Mouse (Mus musculus): ENCODE data around the gene Pip5kl1.
A peak's percentile ranks its signal among the peaks of the same experiment; 100 is the strongest.

The Pip5kl1 gene

DNA sequence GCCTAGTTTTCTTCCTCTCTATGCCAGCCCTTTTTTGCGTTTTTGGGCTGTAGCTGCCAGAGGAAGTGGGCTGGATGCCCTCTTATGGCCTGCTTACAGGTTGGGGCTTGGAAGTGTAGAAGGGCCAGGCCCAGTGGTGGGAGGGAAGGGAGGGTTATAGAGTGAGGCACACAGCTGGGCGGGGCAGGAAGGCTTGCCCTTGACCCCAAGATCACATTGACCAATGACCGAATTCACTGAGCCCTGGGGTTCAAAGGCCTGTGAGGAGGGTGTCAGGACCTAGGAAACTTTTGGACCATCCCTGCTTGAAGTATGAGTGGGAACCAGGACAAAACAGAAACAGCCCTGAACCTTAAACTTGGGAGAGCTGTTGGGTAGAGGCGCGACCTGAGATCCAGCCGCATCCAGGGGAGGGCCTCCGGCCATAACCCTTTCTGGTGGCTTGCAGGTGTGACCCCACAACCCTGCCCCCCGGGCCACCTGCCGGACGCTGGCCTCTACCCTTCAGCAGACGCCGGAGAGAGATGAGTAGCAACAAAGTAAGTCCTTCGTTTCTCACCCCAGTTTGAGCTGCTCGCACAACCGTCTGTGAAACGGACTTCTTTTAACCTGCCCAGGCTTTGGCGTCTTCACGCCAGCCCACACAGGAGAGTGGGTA lies 34.3 kb downstream of the Pip5kl1 start:
- no peak for DNase-seq (ENCODE audit: low spot score in 2 of 2)

DNA sequence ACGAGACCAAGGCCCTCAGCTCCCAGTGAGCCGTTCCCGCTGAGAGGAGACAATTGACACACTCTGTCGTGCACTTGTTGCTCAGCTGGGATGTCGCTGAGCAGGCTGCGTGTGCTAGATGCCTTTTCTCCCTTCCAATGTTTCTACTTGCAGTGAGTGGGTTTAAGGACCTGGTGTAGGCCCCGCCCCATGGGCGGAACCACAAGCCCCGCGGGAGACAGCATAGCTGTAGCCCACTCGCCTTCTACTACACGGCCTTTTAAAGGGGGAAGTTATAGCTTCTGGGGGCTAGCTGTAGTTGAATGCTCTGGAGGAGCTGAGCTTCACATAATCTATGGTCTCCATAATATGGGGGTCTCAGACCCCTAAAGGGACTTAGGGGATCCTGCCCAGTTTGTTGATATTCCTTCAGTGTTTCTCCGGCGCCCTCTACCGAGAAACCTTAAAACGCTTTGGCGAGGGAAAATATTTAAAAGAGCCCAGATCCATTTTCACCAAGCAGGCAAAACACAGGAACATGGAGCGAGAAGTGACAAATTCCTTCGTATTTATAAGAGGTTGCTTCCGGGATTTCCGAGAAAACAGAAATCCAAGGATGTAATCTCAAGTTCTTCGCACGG lies 36.1 kb downstream of the Pip5kl1 start:
- DNase-seq (ENCODE audit: low spot score in 2 of 2), result peak; percentile 57 to 64

DNA sequence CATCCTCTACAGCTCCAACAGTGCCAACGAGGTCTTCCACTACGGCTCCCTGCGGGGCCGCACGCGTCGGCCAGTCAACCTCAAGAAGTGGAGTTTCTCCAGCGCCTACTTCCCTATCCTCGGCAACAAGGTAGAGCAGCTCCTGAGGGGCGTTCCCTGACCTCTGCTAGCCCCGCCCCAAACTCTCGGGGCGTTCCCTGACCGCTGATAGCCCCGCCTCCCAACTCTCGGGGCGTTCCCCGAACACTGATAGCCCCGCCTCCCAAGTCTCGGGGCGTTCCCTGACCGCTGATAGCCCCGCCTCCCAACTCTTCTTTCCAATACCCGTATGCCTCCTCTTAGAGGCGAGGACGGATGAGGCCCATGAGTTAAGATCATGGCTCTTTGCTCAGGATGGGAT lies 37.7 kb downstream of the Pip5kl1 start:
- no peak for DNase-seq (ENCODE audit: low spot score in 2 of 2)

DNA sequence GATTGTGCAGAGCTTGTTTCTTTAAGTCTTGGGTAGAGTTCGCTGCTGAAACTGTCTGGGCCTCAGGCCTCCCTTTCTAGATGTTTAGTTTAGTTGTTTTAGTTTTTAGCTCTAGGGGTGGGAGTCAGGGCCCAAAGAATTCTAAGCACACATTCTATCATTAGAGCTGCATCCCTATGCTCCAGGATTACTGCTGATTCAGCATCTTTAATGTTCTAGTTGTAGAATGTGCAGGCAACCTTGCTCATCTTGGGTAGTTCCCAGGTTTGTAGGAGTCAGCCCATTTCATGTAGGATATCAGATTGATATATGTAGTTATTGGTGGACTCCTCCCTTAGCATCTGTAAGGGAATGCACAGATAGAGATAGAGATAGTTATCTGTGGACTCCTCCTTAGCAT lies 42.5 kb downstream of the Pip5kl1 start:
- no peak for DNase-seq (ENCODE audit: low spot score in 2 of 2)

DNA sequence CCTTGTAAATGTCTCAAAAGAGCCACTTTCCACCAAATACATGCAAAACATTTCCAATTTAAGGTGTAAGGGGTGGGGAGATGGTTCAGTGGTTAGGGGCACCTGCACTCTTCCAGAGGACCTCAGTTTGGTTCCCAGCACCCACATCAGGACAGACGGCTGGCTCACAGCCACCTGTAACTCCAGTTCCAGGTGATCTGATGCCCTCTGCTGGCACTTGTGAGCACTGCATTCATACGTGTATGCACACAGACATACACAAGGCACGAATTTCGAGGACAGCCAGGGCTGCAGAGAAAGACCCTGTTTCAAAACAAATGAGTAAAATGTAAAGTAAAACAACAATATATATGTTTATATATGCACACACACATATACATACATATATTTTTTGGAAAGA lies 43.0 kb downstream of the Pip5kl1 start:
- no peak for DNase-seq (ENCODE audit: low spot score in 2 of 2)

DNA sequence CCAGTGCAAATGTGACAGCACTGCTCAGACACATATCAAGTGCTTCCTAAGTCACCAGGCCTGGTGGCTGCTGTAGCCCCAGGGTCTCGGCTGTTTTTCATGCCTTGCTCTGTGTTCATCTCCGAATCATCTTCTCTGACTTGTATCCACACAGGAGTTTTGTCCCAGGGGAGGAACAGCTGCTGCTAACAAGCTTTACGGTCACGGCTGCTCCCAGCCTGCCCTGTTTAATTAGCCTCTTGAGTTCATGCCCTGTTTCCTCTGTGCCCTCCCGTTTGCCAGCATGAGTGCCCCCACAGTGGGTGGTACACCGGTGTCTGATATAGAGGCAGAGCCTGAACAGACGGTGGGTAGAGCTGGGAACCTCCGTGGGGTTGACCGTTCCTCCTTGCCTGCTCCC lies 43.5 kb downstream of the Pip5kl1 start:
- DNase-seq (ENCODE audit: low spot score in 2 of 2), result no peak

DNA sequence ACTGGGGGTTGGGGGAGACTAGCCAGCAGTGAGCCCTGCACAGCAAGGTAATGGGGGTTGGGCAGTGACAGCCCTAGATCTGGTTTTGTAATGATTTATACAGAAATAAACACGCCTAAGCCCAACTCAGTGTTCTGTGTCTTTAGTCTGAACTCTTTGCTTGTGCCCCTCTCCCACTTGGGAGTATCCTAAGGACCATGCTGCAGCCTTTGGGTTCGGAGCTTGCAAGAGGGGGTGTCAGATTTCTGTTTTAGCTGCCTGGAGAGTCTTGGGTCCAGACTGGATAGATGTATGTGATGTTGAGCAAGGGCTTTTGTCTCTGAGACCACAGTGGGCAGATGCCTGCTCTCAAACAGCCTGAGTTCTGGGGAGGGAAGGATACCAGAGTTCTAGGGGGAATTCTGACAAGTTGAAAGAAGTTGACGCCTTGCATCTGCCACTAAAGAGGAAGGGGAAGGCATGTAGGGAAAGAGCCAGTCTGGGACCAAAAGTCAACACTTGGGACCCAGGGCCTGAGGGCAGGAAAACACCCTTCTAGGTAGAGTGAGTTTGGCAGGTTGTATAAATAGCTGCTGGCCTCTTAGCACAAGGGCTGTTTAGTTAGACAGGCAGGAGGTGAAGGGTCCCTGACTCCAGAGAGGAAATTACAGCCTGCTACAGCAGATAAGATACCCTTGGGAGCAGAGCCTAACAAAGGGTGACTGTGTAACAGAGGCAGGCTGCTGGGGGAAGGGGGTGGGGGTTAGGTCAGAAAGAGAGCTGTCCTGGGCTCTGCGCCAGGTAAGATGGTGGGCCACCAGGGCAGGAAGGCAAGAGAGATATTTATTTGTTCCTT lies 46.3 kb downstream of the Pip5kl1 start:
- no peak for DNase-seq (ENCODE audit: low spot score in 2 of 2)

DNA sequence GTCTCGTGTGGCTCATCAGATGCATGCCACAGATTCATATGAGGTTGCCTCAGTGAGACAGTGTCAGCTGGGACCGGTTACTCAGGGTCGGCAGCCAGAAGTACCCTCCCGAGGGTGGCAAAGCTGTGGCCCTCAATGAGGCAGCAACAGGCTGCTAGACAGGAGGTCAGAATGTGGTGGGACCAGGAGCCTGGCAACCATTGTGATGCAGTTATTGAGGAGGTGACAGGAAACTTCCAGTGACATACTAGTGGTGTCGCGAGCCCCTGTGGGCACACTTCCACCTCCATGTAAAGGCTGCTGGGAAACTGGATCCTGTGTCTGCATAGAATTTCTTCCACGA lies 46.9 kb downstream of the Pip5kl1 start, which contains the start of gene Ak1:
TSS of gene Ak1 (plus strand) at position 242 of the 343 bp plus-strand sequence.
- no peak for DNase-seq (ENCODE audit: low spot score in 2 of 2)

DNA sequence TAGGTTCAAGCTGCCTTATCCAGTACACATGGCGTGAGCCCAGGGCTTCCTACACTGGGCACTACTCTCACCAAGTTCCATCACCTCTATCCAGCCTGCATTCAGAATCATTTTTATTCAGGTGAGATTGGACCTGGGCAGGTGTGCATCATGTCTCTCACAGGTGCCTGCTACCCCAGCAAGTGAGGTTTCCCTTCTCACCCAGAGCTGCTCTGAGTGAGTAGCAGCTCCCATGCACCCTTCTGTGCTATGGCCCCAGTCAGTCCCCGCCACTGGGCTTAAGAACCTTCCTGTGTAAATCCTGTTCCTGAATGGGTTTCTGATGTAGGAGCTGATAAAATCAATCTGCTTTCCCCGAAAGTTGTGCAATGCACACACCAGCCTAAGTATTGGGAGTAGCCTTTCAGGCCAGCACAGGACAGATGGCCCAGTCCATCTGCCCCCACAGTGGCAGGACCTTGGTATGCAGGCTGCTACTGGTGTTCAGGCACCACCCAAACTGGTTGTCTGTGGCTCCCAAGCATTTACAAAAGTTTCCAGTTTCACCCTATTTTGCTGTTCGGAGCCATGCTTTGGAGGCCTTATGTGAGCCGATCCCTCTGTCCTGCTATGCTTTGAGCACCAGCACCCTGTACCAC lies 49.6 kb downstream of the Pip5kl1 start:
- DNase-seq (ENCODE audit: low spot score in 2 of 2), result no peak

DNA sequence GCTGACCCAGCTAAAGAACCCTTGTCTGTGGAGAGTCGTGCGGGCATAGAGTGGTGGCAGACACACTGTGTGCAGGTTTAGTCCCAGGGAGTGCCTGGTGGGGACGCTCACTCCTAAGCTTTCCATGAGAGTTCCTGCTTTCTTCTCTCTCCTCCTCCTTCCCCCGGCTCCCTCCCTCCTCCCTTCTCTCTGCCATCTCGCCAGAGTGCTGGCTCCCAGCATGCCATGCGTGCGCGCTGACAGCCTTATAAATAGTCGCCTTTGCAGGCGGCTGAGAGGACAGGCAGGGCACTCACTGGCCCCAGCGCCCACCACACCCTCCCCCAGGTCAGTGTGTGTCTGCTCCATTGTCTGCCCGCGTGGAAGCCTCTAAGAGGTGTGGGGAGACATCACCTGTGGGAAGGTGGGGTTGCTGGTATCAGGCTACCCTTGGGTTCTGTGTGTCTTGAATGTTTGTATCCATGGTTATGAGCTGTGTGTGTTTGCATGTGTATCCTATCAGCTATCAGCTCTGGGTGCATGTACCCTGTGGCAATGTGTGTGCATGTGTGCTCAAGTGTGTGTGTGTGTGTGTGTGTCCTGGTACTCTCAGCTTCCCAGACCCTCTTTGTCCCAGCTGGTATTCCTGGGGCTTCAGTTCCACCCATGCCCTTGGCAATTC lies 50.7 kb downstream of the Pip5kl1 start:
- peak; percentile 90 to 92 for DNase-seq (ENCODE audit: low spot score in 2 of 2)

DNA sequence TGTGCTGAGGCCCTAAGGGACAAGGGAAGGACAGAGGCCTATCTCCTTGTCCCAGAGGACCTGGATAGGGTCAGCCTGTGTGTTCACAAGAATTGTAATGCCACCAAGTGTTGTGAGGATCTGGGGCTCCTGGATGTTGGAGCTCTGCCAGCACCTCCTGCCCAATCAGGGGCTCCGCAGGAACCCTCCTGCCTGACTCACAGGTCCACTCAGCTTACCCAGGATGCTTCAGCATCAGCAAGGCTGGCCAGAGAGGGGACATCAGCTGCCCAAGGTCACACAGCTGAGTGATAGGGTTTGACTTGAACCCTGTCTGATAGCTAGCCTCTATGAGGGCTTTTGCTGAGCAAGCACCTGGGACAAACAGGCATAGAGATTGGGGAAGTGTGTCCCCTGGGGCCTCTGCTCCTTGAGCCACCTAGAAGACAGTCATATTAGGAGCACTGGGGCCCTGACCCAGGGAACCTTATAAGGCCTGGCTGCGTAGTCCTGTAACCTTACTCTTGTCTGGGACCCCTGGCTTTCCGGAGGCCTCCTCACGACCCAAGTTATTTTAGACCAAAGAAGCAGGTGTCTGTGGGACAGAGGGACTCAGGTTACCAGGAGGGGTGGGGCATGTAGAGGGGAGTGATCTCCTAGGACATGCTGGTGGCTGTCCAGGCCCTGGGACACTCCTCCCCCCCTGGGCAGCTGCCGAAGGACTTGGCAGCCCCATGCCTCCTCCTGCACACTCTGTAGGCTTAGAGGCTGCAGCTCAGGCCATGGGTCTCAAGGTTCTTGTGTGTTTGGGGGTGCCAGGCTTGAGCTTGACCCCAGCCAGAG lies 51.5 kb downstream of the Pip5kl1 start:
- peak; percentile 78 to 81 for DNase-seq (ENCODE audit: low spot score in 2 of 2)

DNA sequence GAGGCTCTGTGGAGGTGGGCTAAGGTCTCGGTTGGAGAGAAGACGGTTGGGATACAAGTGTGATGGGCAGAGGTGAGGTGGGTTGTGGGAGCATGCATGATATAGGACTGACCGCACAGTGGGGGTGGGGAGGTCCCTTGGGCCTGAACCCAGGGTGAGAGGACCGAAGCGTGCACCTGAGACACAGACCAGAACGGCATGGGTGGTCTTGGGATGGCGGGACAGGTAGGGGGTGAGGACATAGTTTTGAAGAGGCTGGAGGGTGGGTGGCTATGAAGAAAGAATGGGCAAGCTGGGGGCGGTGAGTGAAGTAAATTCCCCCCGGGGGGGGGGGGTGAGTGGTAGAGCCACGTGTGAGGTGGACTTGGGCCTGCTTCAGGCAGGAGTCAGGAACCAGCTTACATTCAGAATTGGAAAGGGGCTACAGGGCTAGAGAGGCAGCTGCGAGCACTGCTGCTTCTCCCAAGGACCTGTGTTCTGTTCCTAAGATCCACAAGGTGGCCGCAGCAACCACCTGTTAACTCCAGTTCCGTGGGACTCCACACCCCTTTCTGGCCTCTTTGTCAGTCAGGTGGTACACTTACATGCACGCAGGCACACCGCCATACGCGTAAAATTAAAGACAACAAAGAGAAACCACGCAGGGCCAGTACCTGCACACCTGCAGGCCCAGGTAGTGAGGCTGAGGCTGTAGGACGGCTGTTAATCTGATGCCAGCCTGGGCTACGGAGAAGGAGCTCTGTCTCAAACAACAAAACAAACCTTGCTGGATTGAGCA lies 52.9 kb downstream of the Pip5kl1 start:
- peak in 1 of 2 experiments; percentile 59 for DNase-seq (ENCODE audit: low spot score in 2 of 2)

DNA sequence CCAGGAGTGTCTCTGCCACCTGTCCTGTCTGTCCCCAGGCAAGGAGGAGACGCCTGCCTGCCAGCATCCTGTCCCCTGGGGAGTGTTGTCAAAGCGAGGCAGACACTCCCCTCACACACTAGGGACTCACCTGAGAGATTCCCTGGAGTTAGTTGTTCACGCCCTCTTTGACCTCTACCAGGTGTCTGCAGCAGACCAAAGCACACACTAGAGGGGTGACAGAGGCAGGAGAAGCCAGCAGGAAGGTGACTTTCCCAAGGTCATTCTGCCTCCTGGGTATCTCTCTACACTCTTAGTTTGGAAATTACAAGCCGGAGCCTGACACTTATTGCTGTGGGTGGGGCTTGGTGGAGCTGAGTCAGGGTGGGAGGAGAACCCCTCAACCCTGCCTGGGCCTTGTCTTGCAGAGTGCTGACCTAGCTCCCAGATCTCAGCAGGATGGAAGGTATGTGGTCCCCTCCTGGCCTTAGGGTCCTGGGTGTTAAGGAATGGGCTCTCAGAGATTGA lies 53.5 kb downstream of the Pip5kl1 start:
- no peak for DNase-seq (ENCODE audit: low spot score in 2 of 2)

DNA sequence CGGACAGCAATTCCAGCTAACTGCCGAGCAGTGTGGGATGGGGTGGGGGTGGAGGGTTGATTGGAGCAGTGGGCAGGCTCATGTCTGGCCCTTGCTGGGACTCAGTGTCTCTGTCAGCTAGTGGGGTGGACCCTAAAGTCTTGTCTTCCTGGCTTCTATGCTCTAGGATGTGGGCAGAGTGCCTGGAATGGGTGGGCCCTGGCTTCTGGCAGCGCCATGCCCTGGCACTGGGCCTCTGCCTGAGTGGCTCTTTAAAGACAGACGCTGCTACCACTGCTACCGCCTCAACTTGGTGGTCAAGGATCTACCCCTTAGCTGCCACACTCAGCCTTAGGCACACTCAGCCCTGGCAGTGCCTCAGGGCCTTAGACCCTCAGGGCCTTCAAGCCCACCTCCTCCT lies 54.1 kb downstream of the Pip5kl1 start:
- peak; percentile 85 to 88 for DNase-seq (ENCODE audit: low spot score in 2 of 2)

DNA sequence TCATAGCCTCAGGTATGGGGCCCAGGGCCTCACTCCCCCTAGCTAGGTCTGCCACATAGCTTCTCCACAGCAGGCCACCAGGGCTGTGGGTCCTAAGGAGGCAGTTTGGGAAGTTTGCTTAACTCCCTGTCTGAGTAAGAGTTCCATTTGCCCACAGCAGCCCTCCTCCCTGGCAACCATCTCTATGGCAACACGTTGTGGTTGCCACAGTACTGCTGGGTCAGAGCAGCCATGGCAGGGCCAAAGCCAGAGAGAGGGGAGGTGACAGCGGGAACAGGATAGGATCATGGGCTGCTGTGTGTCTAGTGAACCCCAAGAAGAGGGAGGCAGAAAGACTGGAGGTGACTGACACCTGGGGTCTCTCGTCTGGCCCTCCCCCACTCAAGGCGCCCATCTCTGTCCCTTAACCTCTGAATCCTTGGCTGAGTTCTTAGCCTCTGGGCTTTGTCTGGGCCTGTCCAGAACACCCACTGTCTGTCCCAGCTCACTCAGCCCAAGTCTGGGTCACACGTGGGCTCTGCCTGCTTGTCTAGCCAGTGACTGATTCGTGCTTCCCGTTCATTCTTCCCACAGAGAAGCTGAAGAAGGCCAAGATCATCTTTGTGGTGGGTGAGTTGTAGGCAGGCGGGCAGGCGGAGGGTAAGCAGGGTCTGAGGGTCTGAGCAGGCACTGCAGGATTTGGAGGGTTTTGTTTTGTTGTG lies 54.8 kb downstream of the Pip5kl1 start:
- peak; percentile 70 to 81 for DNase-seq (ENCODE audit: low spot score in 2 of 2)

DNA sequence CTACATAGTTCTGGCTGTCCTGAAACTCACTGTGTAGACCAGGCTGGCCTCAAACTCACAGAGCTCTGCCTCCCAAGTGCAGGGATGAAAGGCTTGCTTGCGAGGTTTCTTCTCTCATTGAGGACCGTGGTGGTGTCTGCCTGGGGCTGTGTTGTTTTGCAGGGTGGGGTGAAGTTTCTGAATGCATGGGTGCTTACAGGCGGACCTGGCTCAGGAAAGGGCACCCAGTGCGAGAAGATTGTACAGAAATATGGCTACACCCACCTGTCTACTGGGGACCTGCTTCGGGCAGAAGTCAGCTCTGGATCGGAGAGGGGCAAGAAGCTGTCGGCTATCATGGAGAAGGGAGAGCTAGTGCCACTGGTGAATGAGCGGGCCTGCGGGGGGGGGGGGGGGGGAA lies 55.4 kb downstream of the Pip5kl1 start:
- no peak for DNase-seq (ENCODE audit: low spot score in 2 of 2)

DNA sequence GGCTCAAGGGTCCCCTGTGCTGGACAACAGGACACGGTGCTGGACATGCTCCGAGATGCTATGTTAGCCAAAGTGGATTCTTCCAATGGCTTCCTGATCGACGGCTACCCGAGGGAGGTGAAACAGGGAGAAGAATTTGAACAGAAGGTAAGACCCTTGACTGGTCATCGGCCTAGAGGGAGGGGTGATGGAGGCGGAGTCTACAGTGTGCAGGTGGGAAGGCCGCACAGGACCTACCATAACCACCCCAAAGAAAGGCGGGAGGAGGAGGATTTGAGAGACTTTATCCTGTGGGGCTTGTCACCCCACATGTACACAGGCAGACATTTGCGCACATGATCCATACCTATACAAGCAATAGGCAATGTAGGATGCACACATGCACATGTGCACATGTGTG lies 56.4 kb downstream of the Pip5kl1 start:
- DNase-seq (ENCODE audit: low spot score in 2 of 2), result no peak

DNA sequence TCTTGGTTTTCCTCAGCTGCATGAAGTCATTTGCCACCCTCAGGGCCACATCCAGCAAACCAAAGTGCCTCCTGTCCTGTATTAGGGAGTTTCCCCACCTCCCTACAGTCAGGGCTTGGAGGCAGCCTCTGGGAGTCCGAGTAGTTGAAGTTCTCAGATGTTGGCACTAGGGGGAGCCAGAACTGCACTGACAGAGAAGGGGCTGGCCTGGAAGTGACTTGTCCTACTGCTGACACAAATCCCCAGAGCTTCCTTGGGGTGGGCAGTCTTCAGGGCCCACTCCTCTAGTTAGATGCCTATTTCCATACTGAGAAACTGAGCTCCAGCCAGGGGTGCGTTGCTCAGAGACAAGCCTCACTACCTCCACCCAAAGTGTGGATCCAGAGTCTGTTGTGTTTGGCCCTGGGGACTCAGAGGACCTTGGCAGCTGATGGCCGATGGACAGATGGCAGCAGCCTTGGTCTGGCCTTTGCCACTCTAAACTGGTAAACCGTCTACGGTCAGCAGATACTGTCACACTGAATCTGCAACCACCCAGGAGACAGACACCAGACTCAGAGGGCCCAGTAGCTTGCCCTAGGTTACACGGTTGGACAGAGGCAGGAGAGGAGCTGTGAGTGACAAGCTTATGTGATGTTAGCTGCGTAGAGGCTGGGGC lies 57.3 kb downstream of the Pip5kl1 start:
- peak; percentile 75 to 83 for DNase-seq (ENCODE audit: low spot score in 2 of 2)
